Mouse (Mus musculus) CH12.LX (cell line): ENCODE data around the gene Usp13. TPM values are rescaled to one million over a fixed set of nuclear protein-coding genes. Genes with fewer than 3 reads are reported as not detected.

Experiments used
- DNase-seq: peaks from one replicate; pipeline ENCODE4 v3.0.0-alpha.2; 2013; ENCODE audit errors: extremely low read depth
- H3K27ac ChIP-seq: 2 replicates; pipeline ENCODE4 v1.5.1; 2012; ENCODE audit warnings: low read depth, mild to moderate bottlenecking, control low read depth, moderate library complexity; ENCODE audit not compliant: insufficient read depth
- H3K27me3 ChIP-seq: replicated peaks from 2 replicates; pipeline ENCODE3; 2012; ENCODE audit warnings: inconsistent platforms
- H3K36me3 ChIP-seq, 2 experiments: replicated peaks in 1 of 2; 2 replicates each; pipeline versions ENCODE3 to v1.6.1; 2012; ENCODE audit warnings: inconsistent platforms in 1 of 2, low read length in 1 of 2, mild to moderate bottlenecking in 1 of 2, mixed read lengths in 1 of 2, moderate library complexity in 1 of 2; ENCODE audit not compliant: control insufficient read depth in 1 of 2, insufficient read depth in 1 of 2
- H3K4me1 ChIP-seq, 2 experiments: 2 replicates each; pipeline ENCODE4 v1.6.1; 2012; ENCODE audit warnings: inconsistent platforms in 1 of 2, moderate library complexity in 1 of 2; ENCODE audit not compliant: insufficient read depth in 2 of 2, control insufficient read depth in 1 of 2
- H3K4me2 ChIP-seq: 2 replicates; pipeline ENCODE4 v1.6.1; 2012; ENCODE audit warnings: low read depth, mild to moderate bottlenecking, control low read depth; ENCODE audit not compliant: poor library complexity, insufficient read depth, severe bottlenecking
- H3K4me3 ChIP-seq, 3 experiments: fragments of 150-350 bp in 1 of 3; sonication (generic) in 1 of 3; replicated peaks in 1 of 3; 2 replicates each; pipeline versions ENCODE3 to v1.5.1; 2011 to 2012; ENCODE audit warnings: low read depth in 2 of 3, low read length in 2 of 3, mild to moderate bottlenecking in 2 of 3, moderate library complexity in 2 of 3, control low read depth in 1 of 3, improper control_type of control experiment in 1 of 3, inconsistent platforms in 1 of 3, mixed read lengths in 1 of 3; ENCODE audit not compliant: poor library complexity in 1 of 3
- H3K79me2 ChIP-seq: replicated peaks from 2 replicates; pipeline ENCODE4 v1.6.1; 2012; ENCODE audit warnings: mild to moderate bottlenecking, moderate library complexity; ENCODE audit not compliant: control insufficient read depth, poor library complexity, insufficient read depth, severe bottlenecking; ENCODE audit errors: extremely low read depth
- H3K9ac ChIP-seq: 2 replicates; pipeline ENCODE4 v1.6.1; 2012; ENCODE audit warnings: low read depth, mild to moderate bottlenecking, control low read depth, moderate library complexity; ENCODE audit not compliant: insufficient read depth
- H3K9me3 ChIP-seq: replicated peaks from 2 replicates; pipeline ENCODE3; 2012; ENCODE audit warnings: low read length, inconsistent platforms, mixed read lengths
- BHLHE40 ChIP-seq: IDR thresholded peaks from 2 replicates; pipeline ENCODE4 v1.6.1; 2011; ENCODE audit warnings: mild to moderate bottlenecking, low read depth, low read length, improper control_type of control experiment
- CHD1 ChIP-seq: IDR thresholded peaks from 2 replicates; pipeline ENCODE4 v1.6.1; 2012; ENCODE audit warnings: low read depth, low read length, improper control_type of control experiment, inconsistent platforms
- CHD2 ChIP-seq: IDR thresholded peaks from 2 replicates; pipeline ENCODE4 v1.6.1; 2011; ENCODE audit warnings: low read length, improper control_type of control experiment
- CTCF ChIP-seq, 2 experiments: IDR thresholded peaks in 1 of 2; conservative IDR thresholded peaks in 1 of 2; 2 replicates each; pipeline ENCODE4 v1.5.1; 2011 to 2012; ENCODE audit warnings: low read depth in 2 of 2, low read length in 2 of 2, improper control_type of control experiment in 1 of 2, inconsistent platforms in 1 of 2, mild to moderate bottlenecking in 1 of 2, moderate library complexity in 1 of 2
- E2F4 ChIP-seq: IDR thresholded peaks from 2 replicates; pipeline ENCODE4 v1.6.1; 2011; ENCODE audit warnings: low read depth, low read length, improper control_type of control experiment; ENCODE audit not compliant: insufficient replicate concordance
- ELF1 ChIP-seq: IDR thresholded peaks from 2 replicates; pipeline ENCODE4 v1.6.1; 2014; ENCODE audit warnings: low read depth, mild to moderate bottlenecking, inconsistent platforms, low read length, improper control_type of control experiment
- EP300 ChIP-seq: IDR thresholded peaks from 2 replicates; pipeline ENCODE4 v1.6.1; 2011; ENCODE audit warnings: low read length, improper control_type of control experiment
- ETS1 ChIP-seq: conservative IDR thresholded peaks from 2 replicates; pipeline ENCODE4 v1.6.1; 2012; ENCODE audit warnings: low read depth, mild to moderate bottlenecking, inconsistent platforms, low read length, improper control_type of control experiment, moderate library complexity
- GABPA ChIP-seq: IDR thresholded peaks from 2 replicates; pipeline ENCODE4 v1.6.1; 2012; ENCODE audit warnings: low read depth, low read length, improper control_type of control experiment, inconsistent platforms; ENCODE audit not compliant: insufficient replicate concordance
- HCFC1 ChIP-seq: IDR thresholded peaks from 2 replicates; pipeline ENCODE4 v1.6.1; 2012; ENCODE audit warnings: low read depth, mild to moderate bottlenecking, inconsistent platforms, low read length, improper control_type of control experiment
- JUN ChIP-seq: IDR thresholded peaks from 2 replicates; pipeline ENCODE4 v1.6.1; 2011; ENCODE audit warnings: low read depth, mild to moderate bottlenecking, low read length, improper control_type of control experiment, moderate library complexity; ENCODE audit not compliant: insufficient read depth
- JUND ChIP-seq: conservative IDR thresholded peaks from 2 replicates; pipeline ENCODE4 v1.6.1; 2011; ENCODE audit warnings: low read depth, low read length, improper control_type of control experiment
- KAT2A ChIP-seq: IDR thresholded peaks from 2 replicates; pipeline ENCODE4 v1.6.1; 2012; ENCODE audit warnings: low read length, improper control_type of control experiment, inconsistent platforms; ENCODE audit not compliant: insufficient replicate concordance
- MAFK ChIP-seq: IDR thresholded peaks from 2 replicates; pipeline ENCODE4 v1.6.1; 2011; ENCODE audit warnings: low read length, improper control_type of control experiment; ENCODE audit not compliant: insufficient replicate concordance
- MYC ChIP-seq: IDR thresholded peaks from 2 replicates; pipeline ENCODE4 v1.6.1; 2011; ENCODE audit warnings: low read depth, mild to moderate bottlenecking, improper control_type of control experiment, low read length
- POLR2AphosphoS2 ChIP-seq: IDR thresholded peaks from 2 replicates; pipeline ENCODE4 v1.6.1; 2011; ENCODE audit warnings: low read depth, low read length, improper control_type of control experiment
- RAD21 ChIP-seq: IDR thresholded peaks from 2 replicates; pipeline ENCODE4 v1.6.1; 2011; ENCODE audit warnings: low read depth, mild to moderate bottlenecking, low read length, improper control_type of control experiment, moderate library complexity
- SIN3A ChIP-seq: IDR thresholded peaks from 2 replicates; pipeline ENCODE4 v1.6.1; 2012; ENCODE audit warnings: low read length, improper control_type of control experiment, inconsistent platforms
- SMC3 ChIP-seq: IDR thresholded peaks from 2 replicates; pipeline ENCODE4 v1.6.1; 2011; ENCODE audit warnings: low read depth, low read length, improper control_type of control experiment
- TBP ChIP-seq: conservative IDR thresholded peaks from 2 replicates; pipeline ENCODE4 v1.6.1; 2011; ENCODE audit warnings: low read depth, low read length, improper control_type of control experiment
- UBTF ChIP-seq: IDR thresholded peaks from 2 replicates; pipeline ENCODE4 v1.6.1; 2012; ENCODE audit warnings: low read depth, mild to moderate bottlenecking, inconsistent platforms, low read length, improper control_type of control experiment, moderate library complexity
- USF1 ChIP-seq: IDR thresholded peaks from 2 replicates; pipeline ENCODE4 v1.6.1; 2014; ENCODE audit warnings: low read depth, mild to moderate bottlenecking, inconsistent platforms, low read length, improper control_type of control experiment
- USF2 ChIP-seq: conservative IDR thresholded peaks from 2 replicates; pipeline ENCODE4 v1.6.1; 2011; ENCODE audit warnings: low read depth, low read length, improper control_type of control experiment
- ZKSCAN1 ChIP-seq: IDR thresholded peaks from 2 replicates; pipeline ENCODE4 v1.6.1; 2012; ENCODE audit warnings: low read depth, inconsistent platforms, low read length, improper control_type of control experiment, borderline replicate concordance
- ZNF384 ChIP-seq: IDR thresholded peaks from 2 replicates; pipeline ENCODE4 v1.6.1; 2012; ENCODE audit warnings: low read depth, low read length, improper control_type of control experiment, inconsistent platforms
- dilution Hi-C: fragments of 300-500 bp; cut with MboI; formaldehyde crosslinking; loops from 2 replicates; pipeline ENCODE4 v1.14.3; 2020; ENCODE audit warnings: low sequenced_read_pairs; ENCODE audit not compliant: extremely low pct_unique_long_range_greater_than_20kb, extremely low pct_ligation_motif_present
- in situ Hi-C: fragments of 300-500 bp; cut with MboI; formaldehyde crosslinking; loops from 3 replicates; pipeline ENCODE4 v1.14.3; 2019; ENCODE audit warnings: low sequenced_read_pairs, low pct_ligation_motif_present, low pct_unique_long_range_greater_than_20kb, mixed read lengths
- polyA plus RNA-seq: library from polyadenylated mRNA; unstranded; fragments of >175 nt; gene quantifications from 2 replicates; pipeline ENCODE4 v1.2.1, GENCODE M21; 2012; ENCODE audit warnings: low read depth; ENCODE audit not compliant: insufficient read length
- total RNA-seq, 2 experiments: library from RNA; depleted of rRNA; stranded (reverse); fragments of 300-350 nt in 1 of 2; fragments of >200 nt in 1 of 2; gene quantifications; 2 replicates each; pipeline ENCODE4 v1.2.3; 2012 to 2014

Usp13 gene
- total and polyA plus RNA-seq, 3 experiments, result not detected

DNA sequence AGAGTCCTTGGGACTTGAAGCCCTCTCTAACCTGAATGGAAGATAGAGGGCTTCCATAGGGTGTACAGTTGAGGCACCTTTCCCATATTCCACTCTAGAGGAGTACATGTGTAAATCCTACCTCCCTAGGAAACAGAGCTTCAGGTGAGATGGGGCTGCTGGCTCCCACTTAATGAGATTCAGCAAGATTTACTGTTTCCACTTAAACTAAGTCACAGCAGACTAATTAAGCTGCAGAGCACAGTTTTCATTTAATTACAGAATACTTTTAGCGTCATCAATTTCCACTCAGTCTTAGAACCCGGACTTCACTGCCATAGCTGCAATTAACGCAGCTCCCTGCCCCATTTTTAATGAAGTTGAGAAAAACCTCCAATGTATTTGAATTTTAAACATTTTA lies 144.1 kb downstream of the Usp13 start:
- no peaks in the 10 kb centered on the region; a peak in 1 of 4 replicates for H3K4me1 ChIP-seq
- no peak overlapping the region for H3K4me2 ChIP-seq
- H3K27me3 ChIP-seq, result no peaks in the 10 kb centered on the region
- no peaks in the 10 kb centered on the region for H3K9me3 ChIP-seq
- in situ Hi-C loops (no loop called here), dilution Hi-C loops (no loop called here)
- TF ChIP-seq GABPA (no peak), ZKSCAN1 (no peak), SMC3 (no peak), CTCF (conservative IDR thresholded peaks at IDR 0.05 in 1 of 2, IDR thresholded peaks at IDR 0.05 in 1 of 2; ENCODE audit: low read depth in 2 of 2, low read length in 2 of 2) (no peak), CHD1 (no peak), MYC (no peak), USF2 (no peak), EP300 (no peak), JUN (no peak), POLR2AphosphoS2 (no peak), MAFK (no peak), ZNF384 (no peak), ELF1 (no peak)
- H3K79me2 ChIP-seq, result no peaks in the 10 kb centered on the region
- H3K9ac ChIP-seq, result no peak overlapping the region
- H3K4me3 ChIP-seq, result no peak overlapping the region
- no peak overlapping the region for H3K27ac ChIP-seq
- DNase-seq, result no peak
- no peaks in the 10 kb centered on the region for H3K36me3 ChIP-seq

- H3K36me3 ChIP-seq, result no peaks in the 10 kb centered on the region
- peak; percentile 52 for DNase-seq
- H3K27me3 ChIP-seq, result no peaks in the 10 kb centered on the region
- in situ Hi-C loops, result no loop called here
- H3K27ac ChIP-seq, result no peak overlapping the region
- dilution Hi-C loops, result no loop called here
- H3K79me2 ChIP-seq, result no peaks in the 10 kb centered on the region
- H3K4me2 ChIP-seq, result no peak overlapping the region
- H3K9me3 ChIP-seq, result no peaks in the 10 kb centered on the region
- H3K4me1 ChIP-seq, result no peaks in the 10 kb centered on the region; a peak in 1 of 4 replicates
- H3K9ac ChIP-seq, result no peak overlapping the region
- TF ChIP-seq JUND (peak; percentile 64), TBP (no peak), EP300 (no peak), SMC3 (peak; percentile 38), HCFC1 (no peak), RAD21 (peak; percentile 56), CTCF (conservative IDR thresholded peaks at IDR 0.05 in 1 of 2, IDR thresholded peaks at IDR 0.05 in 1 of 2; ENCODE audit: low read depth in 2 of 2, low read length in 2 of 2) (peak; percentile 54 to 58; a peak in 3 of 4 replicates), E2F4 (no peak), KAT2A (no peak), POLR2AphosphoS2 (no peak), USF1 (no peak), UBTF (no peak), MAFK (peak; percentile 86; the same call in 1 of the 2 replicates), ETS1 (no peak), BHLHE40 (no peak), CHD2 (no peak), JUN (no peak), SIN3A (no peak), USF2 (no peak)
- H3K4me3 ChIP-seq, result no peak overlapping the region
These were observed 148.2 kb downstream of the Usp13 start for GRCm38 (mm10) chr3:32965528-32965927.
